Mouse (Mus musculus) 3134 (cell line): ENCODE measurements around the gene Angptl7.

ENCODE experiments used
- DNase-seq: peaks from one replicate; pipeline ENCODE4 v3.0.0-alpha.2; 2011; ENCODE audit warnings: low spot score; ENCODE audit not compliant: insufficient read length; ENCODE audit errors: extremely low read depth

The Angptl7 gene

GRCm38 (mm10) chr4:148495874-148496689 is 4.2 kb downstream of the Angptl7 start:
- no peak for DNase-seq

GRCm38 (mm10) chr4:148495160-148495559 is 5.1 kb downstream of the Angptl7 start:
- no peak for DNase-seq

- no peak for DNase-seq
These were observed 8.8 kb downstream of the Angptl7 start for GRCm38 (mm10) chr4:148491448-148491847.

- no peak for DNase-seq
These were observed 9.8 kb downstream of the Angptl7 start for GRCm38 (mm10) chr4:148490502-148490901.

- no peak for DNase-seq
These were observed 12.4 kb downstream of the Angptl7 start for GRCm38 (mm10) chr4:148487841-148488240.

- DNase-seq, result no peak
These were observed 15.7 kb downstream of the Angptl7 start for GRCm38 (mm10) chr4:148484511-148484910.

GRCm38 (mm10) chr4:148481557-148482168 is 18.6 kb downstream of the Angptl7 start:
- no peak for DNase-seq

GRCm38 (mm10) chr4:148480245-148480644 is 20.0 kb downstream of the Angptl7 start:
- DNase-seq, result no peak

- no peak for DNase-seq
These were observed 26.8 kb downstream of the Angptl7 start for GRCm38 (mm10) chr4:148473496-148473895.

GRCm38 (mm10) chr4:148472436-148473174 is 27.7 kb downstream of the Angptl7 start:
- DNase-seq, result no peak

GRCm38 (mm10) chr4:148471363-148471806 is 28.9 kb downstream of the Angptl7 start:
- DNase-seq, result no peak

- no peak for DNase-seq
These were observed 30.6 kb downstream of the Angptl7 start for GRCm38 (mm10) chr4:148469487-148470252.

GRCm38 (mm10) chr4:148468396-148468795 is 31.9 kb downstream of the Angptl7 start:
- no peak for DNase-seq

GRCm38 (mm10) chr4:148466511-148467079 is 33.7 kb downstream of the Angptl7 start:
- DNase-seq, result no peak

GRCm38 (mm10) chr4:148464869-148465268 is 35.4 kb downstream of the Angptl7 start:
- DNase-seq, result no peak

GRCm38 (mm10) chr4:148464301-148464700 is 36.0 kb downstream of the Angptl7 start:
- no peak for DNase-seq

GRCm38 (mm10) chr4:148463208-148463960 is 36.9 kb downstream of the Angptl7 start:
- no peak for DNase-seq

- no peak for DNase-seq
These were observed 37.5 kb downstream of the Angptl7 start for GRCm38 (mm10) chr4:148462717-148463116.

- no peak for DNase-seq
These were observed 38.5 kb downstream of the Angptl7 start for GRCm38 (mm10) chr4:148461772-148462171.
